Mouse (Mus musculus) small intestine, adult 2 months (tissue): ENCODE measurements at regions not wholly inside any gene's neighbourhood (a gene's known extent, or its start where the extent isn't known, plus 50 kb on each side); places are given as distances from the start of the nearest gene placed in this dataset.

Experiments used
- H3K27ac ChIP-seq: fragments of 200-500 bp; 2 replicates; pipeline ENCODE4 v1.5.1; 2012; ENCODE audit warnings: low read depth, low read length, control low read depth, inconsistent platforms; ENCODE audit not compliant: insufficient read depth
- H3K27me3 ChIP-seq: fragments of 200-500 bp; 2 replicates; pipeline ENCODE4 v1.6.1; 2012; ENCODE audit warnings: mild to moderate bottlenecking, moderate library complexity, low read length, inconsistent platforms; ENCODE audit not compliant: control insufficient read depth, insufficient read depth
- H3K36me3 ChIP-seq: fragments of 200-500 bp; 2 replicates; pipeline ENCODE4 v1.6.1; 2012; ENCODE audit warnings: mild to moderate bottlenecking, low read length, control low read depth, inconsistent platforms; ENCODE audit not compliant: control insufficient read depth, insufficient read depth
- H3K4me1 ChIP-seq: fragments of 200-500 bp; 2 replicates; pipeline ENCODE4 v1.6.1; 2012; ENCODE audit warnings: low read length, inconsistent platforms, mixed read lengths; ENCODE audit not compliant: control insufficient read depth, insufficient read depth, insufficient read length
- H3K4me3 ChIP-seq: fragments of 200-500 bp; 2 replicates; pipeline ENCODE4 v1.5.1; 2012; ENCODE audit warnings: low read depth, mild to moderate bottlenecking, control low read depth, inconsistent platforms, low read length, moderate library complexity
- CTCF ChIP-seq: fragments of 200-500 bp; IDR thresholded peaks from 2 replicates; pipeline ENCODE4 v1.5.1; 2012; ENCODE audit warnings: low read depth, mild to moderate bottlenecking, control low read depth, inconsistent platforms, low read length, moderate library complexity, mixed read lengths; ENCODE audit not compliant: insufficient replicate concordance, insufficient read length; ENCODE audit errors: extremely low read depth
- POLR2A ChIP-seq: fragments of 200-500 bp; IDR thresholded peaks from 2 replicates; pipeline ENCODE4 v1.6.1; 2012; ENCODE audit warnings: low read depth, mild to moderate bottlenecking, control low read depth, inconsistent platforms, low read length, moderate library complexity
- WGBS: fragments of 180-500 bp; shearing (Covaris S2); methylation state at CpG from one replicate; pipeline ENCODE4 v1.1.7; 2018; 5-methylcytosine and 5-hydroxymethylcytosine counted together

GRCm38 (mm10) chr11:48221156-48221555 lies 232.4 kb upstream of the Sgcd start:
- no peak overlapping the region for H3K4me3 ChIP-seq
- H3K36me3 ChIP-seq = no peaks in the 10 kb centered on the region
- no peak overlapping the region for H3K27ac ChIP-seq
- TF ChIP-seq POLR2A (no peak), CTCF (no peak)
- no peaks in the 10 kb centered on the region for H3K27me3 ChIP-seq
- H3K4me1 ChIP-seq = no peaks in the 10 kb centered on the region
- 76% methylated on average over 4 of the region's 4 CpGs for WGBS

- Histone ChIP-seq H3K27me3 (no peaks in the 10 kb centered on the region), H3K4me1 (no peaks in the 10 kb centered on the region), H3K36me3 (no peaks in the 10 kb centered on the region), H3K27ac (no peak overlapping the region), H3K4me3 (no peak overlapping the region)
- WGBS = 55% methylated on average over 1 of the region's 1 CpGs
- TF ChIP-seq CTCF (no peak), POLR2A (no peak)
Measured at GRCm38 (mm10) chr11:48219157-48219556, 230.4 kb upstream of the Sgcd start.

GRCm38 (mm10) chr11:48216762-48217161 lies 228.0 kb upstream of the Sgcd start:
- WGBS = 68% methylated on average over 2 of the region's 2 CpGs
- TF ChIP-seq CTCF = no peak
- TF ChIP-seq POLR2A = no peak
- no peak overlapping the region for H3K27ac ChIP-seq

GRCm38 (mm10) chr11:48186604-48187003 lies 197.8 kb upstream of the Sgcd start:
- H3K36me3 ChIP-seq = no peaks in the 10 kb centered on the region
- WGBS = 78% methylated on average over 4 of the region's 4 CpGs
- H3K27me3 ChIP-seq = no peaks in the 10 kb centered on the region
- no peak overlapping the region for H3K4me3 ChIP-seq
- TF ChIP-seq CTCF (no peak), POLR2A (no peak)
- no peaks in the 10 kb centered on the region for H3K4me1 ChIP-seq
- H3K27ac ChIP-seq = no peak overlapping the region

More at GRCm38 (mm10) chr11:48216762-48217161, 228.0 kb upstream of the Sgcd start:
- Histone ChIP-seq H3K4me3 (no peak overlapping the region), H3K27me3 (no peaks in the 10 kb centered on the region), H3K36me3 (no peaks in the 10 kb centered on the region), H3K4me1 (no peaks in the 10 kb centered on the region)

GRCm38 (mm10) chr11:48178943-48179342 lies 190.2 kb upstream of the Sgcd start:
- Histone ChIP-seq H3K27ac (no peak overlapping the region), H3K4me3 (no peak overlapping the region), H3K27me3 (no peaks in the 10 kb centered on the region), H3K4me1 (no peaks in the 10 kb centered on the region), H3K36me3 (no peaks in the 10 kb centered on the region)
- no peak for TF ChIP-seq POLR2A
- no peak for TF ChIP-seq CTCF

GRCm38 (mm10) chr11:48178174-48178573 lies 189.4 kb upstream of the Sgcd start:
- WGBS = 38% methylated on average over 3 of the region's 3 CpGs
- no peak for TF ChIP-seq CTCF
- no peak for TF ChIP-seq POLR2A
- H3K27me3 ChIP-seq = no peaks in the 10 kb centered on the region

GRCm38 (mm10) chr11:48176451-48176850 lies 187.7 kb upstream of the Sgcd start:
- no peak for TF ChIP-seq CTCF
- TF ChIP-seq POLR2A = no peak
- no peaks in the 10 kb centered on the region for H3K4me1 ChIP-seq
- 15% methylated on average over 4 of the region's 4 CpGs for WGBS
- H3K4me3 ChIP-seq = no peak overlapping the region
- no peaks in the 10 kb centered on the region for H3K36me3 ChIP-seq
- H3K27ac ChIP-seq = no peak overlapping the region
- H3K27me3 ChIP-seq = no peaks in the 10 kb centered on the region

More at GRCm38 (mm10) chr11:48178174-48178573, 189.4 kb upstream of the Sgcd start:
- no peak overlapping the region for H3K27ac ChIP-seq
- no peaks in the 10 kb centered on the region for H3K36me3 ChIP-seq
- no peaks in the 10 kb centered on the region for H3K4me1 ChIP-seq
- H3K4me3 ChIP-seq = no peak overlapping the region

GRCm38 (mm10) chr11:48152219-48152618 lies 163.4 kb upstream of the Sgcd start:
- 25% methylated on average over 6 of the region's 6 CpGs for WGBS
- no peaks in the 10 kb centered on the region for H3K27me3 ChIP-seq
- H3K4me1 ChIP-seq = no peaks in the 10 kb centered on the region
- H3K36me3 ChIP-seq = no peaks in the 10 kb centered on the region
- TF ChIP-seq POLR2A = no peak
- no peak for TF ChIP-seq CTCF
- H3K4me3 ChIP-seq = no peak overlapping the region
- no peak overlapping the region for H3K27ac ChIP-seq
